Mouse (Mus musculus) urinary bladder, postnatal 25 days (tissue): ENCODE data around the gene Rhox7b.
"Not testable (repeated sequence)": the region's sequence is repeated elsewhere in the genome, so short reads cannot be mapped to it uniquely, and the experiment has no call there.

Experiments used
- DNase-seq: peaks from one replicate; pipeline ENCODE4 v3.0.0; 2022; ENCODE audit warnings: low spot score

The Rhox7b gene

DNA sequence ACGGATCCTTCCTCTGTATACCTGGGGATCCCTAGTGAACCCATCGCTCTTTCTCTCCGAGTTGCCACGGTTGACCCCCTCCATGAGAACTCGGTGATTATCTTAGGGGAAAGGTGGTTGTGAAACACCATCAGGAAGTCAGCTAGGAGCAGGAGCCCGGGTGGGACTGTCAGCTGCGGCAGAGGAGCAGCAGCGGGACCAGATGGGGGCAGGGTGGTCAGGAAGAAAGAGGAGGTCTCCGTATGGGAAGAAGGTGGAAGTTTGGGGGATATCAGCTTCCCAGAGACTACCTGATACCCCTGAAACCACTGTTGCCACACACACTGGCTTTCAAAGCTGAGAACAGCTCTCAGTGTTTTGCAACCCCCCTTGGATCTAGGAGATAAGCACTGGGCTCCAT lies at the start of gene Rhox7b:
TSS of gene Rhox7b (minus strand) at position 101 of the 400 bp plus-strand sequence.
- not testable (repeated sequence) for DNase-seq

DNA sequence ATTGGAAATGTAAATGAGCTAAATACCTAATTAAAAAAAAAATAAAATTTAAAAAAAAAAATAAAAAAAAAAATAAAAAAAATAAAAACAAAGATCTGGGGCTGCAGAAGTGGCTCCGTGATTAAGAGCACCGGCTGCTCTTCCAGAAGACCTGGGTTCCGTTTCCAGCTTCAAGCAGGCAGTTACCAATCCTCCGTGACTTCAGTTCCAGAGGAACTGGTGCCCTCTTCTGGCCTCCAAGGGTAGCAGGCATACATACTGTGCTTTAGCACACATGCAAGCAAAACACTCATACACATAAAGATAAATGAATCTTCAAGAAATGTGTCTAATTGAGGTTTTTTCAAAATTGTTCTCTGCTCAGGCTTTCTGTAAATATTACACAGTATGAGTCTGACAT lies 19.3 kb upstream of the Rhox7b start:
- no peak for DNase-seq

DNA sequence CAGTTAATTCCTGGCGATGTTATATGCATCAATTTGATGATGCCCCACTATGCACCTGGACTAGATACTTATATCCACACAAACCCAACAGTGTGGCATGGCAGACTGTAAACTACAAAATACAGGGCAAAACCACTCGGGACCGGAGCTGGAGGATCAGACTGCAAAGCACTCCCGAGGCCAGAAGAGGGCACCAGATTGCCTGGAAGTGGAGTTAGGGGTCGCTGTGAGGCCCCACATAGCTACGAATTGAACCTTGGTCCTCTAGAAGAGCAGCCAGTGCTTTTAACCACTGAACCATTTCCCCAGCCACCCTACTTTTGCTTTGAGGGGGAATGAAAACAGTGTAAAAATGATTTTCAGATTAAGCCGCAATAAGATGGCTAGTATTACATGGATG lies 11.5 kb upstream of the Rhox7b start:
- no peak for DNase-seq

DNA sequence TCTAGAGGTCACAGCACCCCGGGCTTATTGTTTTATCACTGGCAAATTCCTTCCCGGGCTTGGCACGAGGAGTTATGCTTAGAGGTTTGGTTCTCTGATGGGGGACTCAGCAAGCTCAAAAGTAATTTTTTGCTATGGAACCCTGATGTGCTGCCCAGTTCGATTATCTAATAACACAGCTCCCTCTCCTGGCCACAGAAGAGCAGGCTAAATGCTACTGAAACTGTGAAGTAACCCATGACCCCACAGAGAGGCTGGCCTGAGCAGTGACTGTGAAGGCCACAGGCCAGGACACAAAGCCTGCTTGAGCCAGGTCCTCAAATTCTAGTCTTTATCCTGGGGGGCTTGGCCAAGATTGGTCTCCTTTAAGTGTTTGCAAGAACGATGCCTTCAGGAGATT lies 6.7 kb upstream of the Rhox7b start:
- DNase-seq: no peak

- not testable (repeated sequence) for DNase-seq
Measured at GRCm38 (mm10) chrX:37901670-37902069, 4.6 kb upstream of the Rhox7b start, which contains the start of gene Rhox9. TSS of gene Rhox9 (minus strand) at chrX:37901770.

GRCm38 (mm10) chrX:37878844-37879243 lies 18.2 kb downstream of the Rhox7b start, which contains the start of gene Rhox8:
TSS of gene Rhox8 (minus strand) at chrX:37878944.
- DNase-seq: no peak

DNA sequence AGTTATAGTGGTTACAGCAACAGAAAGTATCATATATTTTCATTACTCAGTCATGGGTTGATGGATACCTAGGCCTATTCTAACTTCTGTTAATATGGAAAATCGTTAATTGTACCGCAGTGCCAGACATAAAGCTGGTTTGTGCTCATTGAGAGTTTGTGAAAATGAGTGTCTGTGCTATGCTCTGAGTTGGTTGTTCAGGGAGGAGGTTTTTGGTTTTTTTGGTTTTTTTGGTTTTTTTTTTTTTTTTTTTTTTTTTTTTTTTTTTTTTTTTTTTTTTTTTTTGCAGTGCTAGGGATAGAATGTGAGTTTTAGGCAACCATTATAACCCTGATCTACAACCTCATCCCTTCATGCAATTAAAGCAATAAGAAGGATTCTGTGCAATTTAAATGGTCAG lies 25.4 kb downstream of the Rhox7b start:
- DNase-seq: no peak
